Mouse (Mus musculus) MEL (cell line): ENCODE data around the gene Rpa1. TPM values are rescaled to one million over a fixed set of nuclear protein-coding genes. Genes with fewer than 3 reads are reported as not detected.

ENCODE experiments used
- DNase-seq: peaks from one replicate; pipeline ENCODE4 v3.0.0; 2011; ENCODE audit warnings: low read depth, low spot score
- H3K27ac ChIP-seq: 2 replicates; pipeline ENCODE4 v1.5.1; 2012; ENCODE audit warnings: low read depth, mild to moderate bottlenecking, control low read depth, low read length, moderate library complexity; ENCODE audit not compliant: control insufficient read depth
- H3K27me3 ChIP-seq, 2 experiments: fragments of 150-350 bp in 1 of 2; sonication (generic) in 1 of 2; 2 replicates each; pipeline ENCODE4 v1.6.1; 2012; ENCODE audit warnings: low read length in 2 of 2, mild to moderate bottlenecking in 2 of 2, improper control_type of control experiment in 1 of 2, moderate library complexity in 1 of 2; ENCODE audit not compliant: insufficient read depth in 2 of 2, control insufficient read depth in 1 of 2
- H3K36me3 ChIP-seq, 2 experiments: 2 replicates each; pipeline ENCODE4 v1.6.1; 2012 to 2014; ENCODE audit warnings: low read length in 2 of 2, improper control_type of control experiment in 1 of 2, inconsistent platforms in 1 of 2, mild to moderate bottlenecking in 1 of 2; ENCODE audit not compliant: insufficient read depth in 2 of 2, control insufficient read depth in 1 of 2
- H3K4me1 ChIP-seq, 2 experiments: fragments of 150-350 bp in 1 of 2; sonication (generic) in 1 of 2; 2 replicates each; pipeline ENCODE4 v1.6.1; 2012; ENCODE audit warnings: low read length in 2 of 2, improper control_type of control experiment in 1 of 2, mild to moderate bottlenecking in 1 of 2; ENCODE audit not compliant: insufficient read depth in 2 of 2, control insufficient read depth in 1 of 2
- H3K4me3 ChIP-seq, 2 experiments: fragments of 150-350 bp in 1 of 2; sonication (generic) in 1 of 2; 2 replicates each; pipeline ENCODE4 v1.5.1; 2012; ENCODE audit warnings: low read depth in 2 of 2, low read length in 2 of 2, mild to moderate bottlenecking in 2 of 2, moderate library complexity in 2 of 2, control low read depth in 1 of 2, improper control_type of control experiment in 1 of 2; ENCODE audit not compliant: control insufficient read depth in 1 of 2, insufficient read depth in 1 of 2
- H3K79me2 ChIP-seq: 2 replicates; pipeline ENCODE4 v1.6.1; 2012; ENCODE audit warnings: mild to moderate bottlenecking, low read length, moderate library complexity; ENCODE audit not compliant: control insufficient read depth, poor library complexity, insufficient read depth
- H3K9ac ChIP-seq: 2 replicates; pipeline ENCODE4 v1.6.1; 2012; ENCODE audit warnings: low read depth, mild to moderate bottlenecking, control low read depth, low read length, moderate library complexity; ENCODE audit not compliant: control insufficient read depth, poor library complexity, severe bottlenecking
- H3K9me3 ChIP-seq: fragments of 150-350 bp; sonication (generic); replicated peaks from 2 replicates; pipeline ENCODE4 v1.6.1; 2012; ENCODE audit warnings: mild to moderate bottlenecking, low read length, improper control_type of control experiment, moderate library complexity; ENCODE audit not compliant: insufficient read depth
- BHLHE40 ChIP-seq: IDR thresholded peaks from 2 replicates; pipeline ENCODE4 v1.6.1; 2012; ENCODE audit warnings: low read depth, mild to moderate bottlenecking, inconsistent platforms, low read length, improper control_type of control experiment, borderline replicate concordance
- ELF1 ChIP-seq: IDR thresholded peaks from 2 replicates; pipeline ENCODE4 v1.6.1; 2014; ENCODE audit warnings: low read depth, mild to moderate bottlenecking, inconsistent platforms, low read length, improper control_type of control experiment, moderate library complexity
- GABPA ChIP-seq: IDR thresholded peaks from 2 replicates; pipeline ENCODE4 v1.6.1; 2012; ENCODE audit warnings: low read depth, mild to moderate bottlenecking, inconsistent platforms, low read length, improper control_type of control experiment, moderate library complexity
- GATA1 ChIP-seq: IDR thresholded peaks from 2 replicates; pipeline ENCODE4 v1.6.1; 2011; ENCODE audit warnings: low read depth, low read length, improper control_type of control experiment
- MAX ChIP-seq: IDR thresholded peaks from 2 replicates; pipeline ENCODE4 v1.6.1; 2011; ENCODE audit warnings: low read length, improper control_type of control experiment
- MAZ ChIP-seq: IDR thresholded peaks from 2 replicates; pipeline ENCODE4 v1.6.1; 2012; ENCODE audit warnings: low read depth, mild to moderate bottlenecking, inconsistent platforms, low read length, improper control_type of control experiment
- MEF2A ChIP-seq: IDR thresholded peaks from 2 replicates; pipeline ENCODE4 v1.6.1; 2014; ENCODE audit warnings: low read depth, mild to moderate bottlenecking, inconsistent platforms, low read length, improper control_type of control experiment; ENCODE audit not compliant: poor library complexity, insufficient replicate concordance, severe bottlenecking; ENCODE audit errors: extremely low read depth
- MYC ChIP-seq: IDR thresholded peaks from 2 replicates; pipeline ENCODE4 v1.6.1; 2011; ENCODE audit warnings: low read depth, mild to moderate bottlenecking, low read length, improper control_type of control experiment, moderate library complexity
- POLR2AphosphoS5 ChIP-seq: IDR thresholded peaks from 2 replicates; pipeline ENCODE4 v1.6.1; 2012; ENCODE audit warnings: low read depth, borderline replicate concordance, mild to moderate bottlenecking, inconsistent platforms, low read length, moderate library complexity, mixed read lengths
- RCOR1 ChIP-seq: IDR thresholded peaks from 2 replicates; pipeline ENCODE4 v1.6.1; 2012; ENCODE audit warnings: low read depth, mild to moderate bottlenecking, inconsistent platforms, low read length, improper control_type of control experiment
- SMC3 ChIP-seq: IDR thresholded peaks from 2 replicates; pipeline ENCODE4 v1.6.1; 2011; ENCODE audit warnings: low read depth, low read length, improper control_type of control experiment
- TAL1 ChIP-seq: IDR thresholded peaks from 2 replicates; pipeline ENCODE4 v1.6.1; 2012; ENCODE audit warnings: mild to moderate bottlenecking, inconsistent platforms, low read length, moderate library complexity, mixed read lengths
- USF1 ChIP-seq: IDR thresholded peaks from 2 replicates; pipeline ENCODE4 v1.6.1; 2014; ENCODE audit warnings: low read depth, mild to moderate bottlenecking, inconsistent platforms, low read length, improper control_type of control experiment, moderate library complexity
- ZMIZ1 ChIP-seq: IDR thresholded peaks from 2 replicates; pipeline ENCODE4 v1.6.1; 2012; ENCODE audit warnings: low read depth, mild to moderate bottlenecking, inconsistent platforms, low read length, improper control_type of control experiment, moderate library complexity
- ZNF384 ChIP-seq: IDR thresholded peaks from 2 replicates; pipeline ENCODE4 v1.6.1; 2012; ENCODE audit warnings: low read depth, mild to moderate bottlenecking, inconsistent platforms, low read length, improper control_type of control experiment
- polyA plus RNA-seq, 2 experiments: library from polyadenylated mRNA; stranded (reverse) in 1 of 2; unstranded in 1 of 2; fragments of >175 nt in 1 of 2; fragments of >200 nt in 1 of 2; gene quantifications; 2 replicates each; pipeline versions ENCODE4 v1.2.1 to v1.2.4; 2012; ENCODE audit warnings: low replicate concordance in 2 of 2, low read depth in 1 of 2; ENCODE audit not compliant: insufficient read length in 2 of 2, insufficient read depth in 1 of 2, missing spikeins in 1 of 2
- total RNA-seq: library from RNA; depleted of rRNA; stranded (reverse); fragments of 300-350 nt; gene quantifications from 2 replicates; pipeline ENCODE4 v1.2.3, GENCODE M21; 2012

Gene Rpa1
- total and polyA plus RNA-seq, 3 experiments, result 179 to 481 (median 242) TPM

- Histone ChIP-seq H3K9ac (no peak overlapping the region), H3K27ac (no peak overlapping the region), H3K9me3 (no peaks in the 10 kb centered on the region), H3K4me3 (no peak overlapping the region), H3K79me2 (no peaks in the 10 kb centered on the region), H3K27me3 (no peaks in the 10 kb centered on the region), H3K4me1 (peaks cover 0 to 4% of the 10 kb centered on the region in 2 experiments; a peak in 1 of 4 replicates), H3K36me3 (peaks cover 0 to 3% of the 10 kb centered on the region in 2 experiments; a peak in 2 of 4 replicates)
- no peak for TF ChIP-seq MAX
- TF ChIP-seq USF1, result no peak
- TF ChIP-seq TAL1, result no peak
- no peak for TF ChIP-seq SMC3
- no peak for DNase-seq
Measured at GRCm38 (mm10) chr11:75259996-75260561, 88.0 kb downstream of the Rpa1 start.

- Histone ChIP-seq H3K27me3 (no peaks in the 10 kb centered on the region), H3K4me1 (peaks cover 2 to 9% of the 10 kb centered on the region in 2 experiments; a peak in 2 of 4 replicates), H3K36me3 (peaks cover 0 to 5% of the 10 kb centered on the region in 2 experiments; a peak in 2 of 4 replicates), H3K4me3 (no peak overlapping the region), H3K79me2 (no peaks in the 10 kb centered on the region), H3K9ac (no peak overlapping the region), H3K9me3 (no peaks in the 10 kb centered on the region)
- DNase-seq, result no peak
- no peak for TF ChIP-seq MYC
- TF ChIP-seq MAZ, result no peak
- TF ChIP-seq POLR2AphosphoS5, result no peak
- TF ChIP-seq TAL1, result no peak
- TF ChIP-seq GABPA, result no peak
- no peak for TF ChIP-seq RCOR1
- no peak for TF ChIP-seq ELF1
- TF ChIP-seq ZNF384, result no peak
- no peak for TF ChIP-seq USF1
- TF ChIP-seq MEF2A, result no peak
- TF ChIP-seq BHLHE40, result no peak
- no peak for TF ChIP-seq GATA1
- no peak for TF ChIP-seq ZMIZ1
- TF ChIP-seq, all 39 proteins: peak for 0
- H3K27ac ChIP-seq, result no peak overlapping the region
Measured at GRCm38 (mm10) chr11:75259416-75259815, 88.7 kb downstream of the Rpa1 start.
